Mouse (Mus musculus): Measurements from ENCODE around the gene Gpr107. TPM values are rescaled to one million over a fixed set of nuclear protein-coding genes. Genes with fewer than 3 reads are reported as not detected.

Gene Gpr107
- total RNA-seq, 2 experiments from 2014 or later: 50.5 to 53.1 TPM

DNA sequence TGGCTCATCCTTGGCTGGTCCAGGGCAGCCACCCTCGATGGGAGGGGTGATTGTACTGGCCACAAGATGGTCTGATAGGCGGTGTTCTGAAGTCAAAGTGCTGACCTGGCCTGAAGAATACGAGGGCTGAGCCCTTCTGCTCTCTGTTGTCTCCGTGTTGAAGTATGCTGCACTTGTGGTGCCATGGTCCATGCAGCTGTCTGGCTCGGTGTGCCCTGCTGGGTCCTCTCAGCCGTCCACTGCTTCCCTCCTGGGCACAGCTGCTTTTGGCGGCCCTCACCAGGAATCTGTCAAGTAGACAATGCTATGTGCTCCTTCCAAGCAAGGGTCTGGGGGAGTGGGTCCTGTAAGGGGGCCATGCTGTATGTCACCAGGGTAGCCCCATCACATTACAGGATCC lies 68.7 kb downstream of the Gpr107 start:
- H3K4me3 ChIP-seq: no peak overlapping the region
- no peak for TF ChIP-seq CTCF (conservative IDR thresholded peaks at IDR 0.05)
- H3K27ac ChIP-seq: no peak overlapping the region
- DNase-seq (ENCODE audit: low spot score in 2 of 2): no peak

DNA sequence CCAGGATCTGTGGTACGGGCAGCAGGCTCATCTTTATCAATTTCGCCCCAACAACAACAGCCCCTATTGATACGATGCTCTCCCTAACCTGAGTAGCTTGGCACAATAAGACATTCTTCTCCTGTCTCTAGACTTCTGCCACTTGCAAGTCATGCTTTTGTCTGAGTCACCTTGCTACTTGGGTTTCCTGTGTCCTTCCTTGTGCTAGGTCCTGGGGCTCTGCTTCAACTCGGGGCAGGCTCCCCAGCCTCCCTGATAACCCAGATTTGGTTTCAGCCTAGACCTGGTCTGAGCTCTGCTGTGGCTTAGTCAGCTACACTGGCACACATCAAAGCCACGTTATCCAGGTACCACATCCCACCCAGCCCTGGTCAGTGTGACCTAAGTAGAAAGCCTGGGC lies 69.5 kb downstream of the Gpr107 start:
- no peak overlapping the region for H3K27ac ChIP-seq
- no peak for TF ChIP-seq CTCF (conservative IDR thresholded peaks at IDR 0.05)
- DNase-seq (ENCODE audit: low spot score in 2 of 2): no peak
- H3K4me3 ChIP-seq: no peak overlapping the region

DNA sequence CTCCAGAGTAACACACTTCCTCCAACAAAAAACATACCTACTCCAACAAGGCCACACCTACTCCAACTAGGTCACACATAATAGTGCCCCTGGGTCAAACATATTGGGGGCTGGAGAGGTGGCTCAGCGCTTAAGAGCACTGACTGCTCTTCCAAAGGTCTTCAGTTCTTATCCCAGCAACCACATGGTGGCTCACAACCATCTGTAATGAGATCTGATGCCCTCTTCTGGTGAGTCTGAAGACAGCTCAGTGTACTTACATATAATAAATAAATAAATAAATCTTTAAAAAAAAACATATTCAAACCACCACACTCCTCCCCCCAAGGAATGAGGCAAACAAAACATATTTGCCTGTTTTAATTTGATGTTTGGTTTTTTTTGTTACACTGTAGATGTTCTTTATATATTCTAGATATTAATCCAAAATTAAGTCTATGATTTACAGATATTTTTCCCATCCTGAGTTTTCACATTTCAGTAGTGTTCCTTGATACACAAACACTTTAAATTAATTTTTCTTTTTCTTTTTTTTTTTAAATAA lies 76.7 kb downstream of the Gpr107 start:
- Histone ChIP-seq H3K4me3 (no peak overlapping the region), H3K27ac (no peak overlapping the region)
- no peak for DNase-seq (ENCODE audit: low spot score in 2 of 2)
- TF ChIP-seq CTCF (conservative IDR thresholded peaks at IDR 0.05): peak; percentile 62

DNA sequence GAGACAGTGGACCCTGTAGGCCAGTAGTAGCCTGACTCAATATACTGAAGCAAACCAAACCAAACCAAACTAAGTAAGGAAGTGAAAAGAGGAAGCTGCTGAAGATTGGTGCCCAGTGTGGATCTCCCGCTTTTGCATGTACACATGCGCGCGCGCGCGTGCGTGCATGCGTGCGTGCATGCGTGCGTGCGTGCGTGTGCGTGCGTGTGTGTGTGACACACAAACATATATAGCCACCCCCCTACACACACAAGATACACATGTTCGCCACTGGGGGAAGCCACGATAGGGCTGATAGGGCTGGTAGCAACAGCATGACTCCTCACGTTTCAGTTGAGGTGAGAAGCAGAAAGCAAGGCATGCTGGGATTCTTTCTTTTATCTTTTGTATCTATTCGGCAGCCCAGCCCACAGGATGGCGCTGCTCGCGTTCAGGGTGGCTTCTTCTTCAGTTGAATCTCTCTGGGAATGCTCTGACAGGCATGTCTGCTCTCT lies 87.1 kb downstream of the Gpr107 start:
- Histone ChIP-seq H3K4me3 (no peak overlapping the region; the same call in 1 of the 2 replicates), H3K27ac (peak overlapping the region; percentile 46; the same call in 1 of the 2 replicates)
- DNase-seq (ENCODE audit: low spot score in 2 of 2): no peak
- TF ChIP-seq CTCF (conservative IDR thresholded peaks at IDR 0.05): peak; percentile 67

- no peak for TF ChIP-seq CTCF (conservative IDR thresholded peaks at IDR 0.05)
- Histone ChIP-seq H3K4me3 (no peak overlapping the region), H3K27ac (no peak overlapping the region; the same call in 1 of the 2 replicates)
- no peak for DNase-seq (ENCODE audit: low spot score in 2 of 2)
These were observed 87.7 kb downstream of the Gpr107 start for GRCm38 (mm10) chr2:31239833-31240232.

DNA sequence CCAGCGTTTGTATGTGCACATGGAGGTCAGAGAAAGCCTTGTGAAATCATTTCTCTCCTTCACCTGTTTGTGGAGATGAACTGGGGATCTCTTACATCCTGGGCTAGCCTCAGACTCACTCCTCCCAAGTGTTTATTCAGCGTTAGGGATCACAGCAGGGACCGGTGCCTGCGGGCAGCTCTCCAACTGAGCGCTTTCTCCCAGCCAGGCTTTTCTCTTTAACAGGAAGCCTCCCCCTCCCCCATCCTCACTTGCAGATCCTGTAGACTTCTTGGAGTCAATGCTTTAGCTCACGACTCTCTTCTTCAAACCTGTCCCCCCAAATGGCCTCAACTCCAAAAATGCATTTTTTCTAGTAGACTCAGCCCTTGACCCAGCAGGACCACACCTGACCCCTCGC lies 89.5 kb downstream of the Gpr107 start:
- no peak for DNase-seq (ENCODE audit: low spot score in 2 of 2)
- Histone ChIP-seq H3K27ac (no peak overlapping the region), H3K4me3 (no peak overlapping the region)
- no peak for TF ChIP-seq CTCF (conservative IDR thresholded peaks at IDR 0.05)

- TF ChIP-seq CTCF (conservative IDR thresholded peaks at IDR 0.05): no peak
- Histone ChIP-seq H3K4me3 (no peak overlapping the region), H3K27ac (no peak overlapping the region; the same call in 1 of the 2 replicates)
- no peak for DNase-seq (ENCODE audit: low spot score in 2 of 2)
These were observed 92.1 kb downstream of the Gpr107 start for GRCm38 (mm10) chr2:31244216-31244615.

- H3K27ac ChIP-seq: peak overlapping the region; percentile 95
- peak overlapping the region; percentile 87 for H3K4me3 ChIP-seq
- TF ChIP-seq CTCF (conservative IDR thresholded peaks at IDR 0.05): no peak
- DNase-seq (ENCODE audit: low spot score in 2 of 2): no peak
These were observed 92.9 kb downstream of the Gpr107 start for GRCm38 (mm10) chr2:31245051-31245450.

DNA sequence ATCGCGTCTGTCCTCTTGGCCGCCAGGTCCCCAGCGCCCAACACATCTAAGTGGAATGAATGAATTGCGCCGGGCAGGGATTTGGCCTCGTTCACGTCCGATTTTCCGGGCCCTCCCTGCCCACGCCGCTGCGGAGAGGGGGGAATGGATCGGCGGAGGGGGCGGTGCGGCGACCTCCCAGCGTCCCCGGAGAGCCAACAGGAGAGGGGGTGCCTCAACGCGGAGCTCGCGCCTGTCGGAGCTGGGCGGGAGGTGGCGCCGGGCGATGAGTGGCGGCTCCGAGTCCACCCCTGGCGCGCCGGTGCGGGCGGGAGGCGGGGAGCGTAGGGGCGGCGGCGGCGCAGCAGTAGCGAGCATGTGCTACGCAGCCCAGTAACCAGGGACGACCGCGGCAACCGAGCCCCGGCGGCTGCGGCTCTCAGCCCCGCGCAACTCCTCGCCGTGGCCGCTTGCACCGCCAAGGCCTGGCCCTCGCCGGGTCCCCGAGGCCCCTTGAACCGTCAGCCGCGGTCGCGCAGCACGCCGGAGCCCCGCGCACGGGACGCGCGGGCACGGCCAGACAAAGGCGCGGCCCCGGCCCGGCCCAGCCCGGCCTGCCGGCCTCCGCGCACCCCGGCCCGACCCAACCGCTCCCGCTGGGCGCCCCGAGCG lies 93.5 kb downstream of the Gpr107 start, which contains the start of gene Ncs1:
Gene Ncs1, plus strand, starts transcription at position 333 of the 651 bp plus-strand sequence.
- TF ChIP-seq CTCF (conservative IDR thresholded peaks at IDR 0.05): peak; percentile 38; the same call in 1 of the 2 replicates
- H3K27ac ChIP-seq: peak within 1 kb of the TSS; percentile 95
- DNase-seq (ENCODE audit: low spot score in 2 of 2): peak; percentile 87 to 92
- peak within 1 kb of the TSS; percentile 87 for H3K4me3 ChIP-seq

DNA sequence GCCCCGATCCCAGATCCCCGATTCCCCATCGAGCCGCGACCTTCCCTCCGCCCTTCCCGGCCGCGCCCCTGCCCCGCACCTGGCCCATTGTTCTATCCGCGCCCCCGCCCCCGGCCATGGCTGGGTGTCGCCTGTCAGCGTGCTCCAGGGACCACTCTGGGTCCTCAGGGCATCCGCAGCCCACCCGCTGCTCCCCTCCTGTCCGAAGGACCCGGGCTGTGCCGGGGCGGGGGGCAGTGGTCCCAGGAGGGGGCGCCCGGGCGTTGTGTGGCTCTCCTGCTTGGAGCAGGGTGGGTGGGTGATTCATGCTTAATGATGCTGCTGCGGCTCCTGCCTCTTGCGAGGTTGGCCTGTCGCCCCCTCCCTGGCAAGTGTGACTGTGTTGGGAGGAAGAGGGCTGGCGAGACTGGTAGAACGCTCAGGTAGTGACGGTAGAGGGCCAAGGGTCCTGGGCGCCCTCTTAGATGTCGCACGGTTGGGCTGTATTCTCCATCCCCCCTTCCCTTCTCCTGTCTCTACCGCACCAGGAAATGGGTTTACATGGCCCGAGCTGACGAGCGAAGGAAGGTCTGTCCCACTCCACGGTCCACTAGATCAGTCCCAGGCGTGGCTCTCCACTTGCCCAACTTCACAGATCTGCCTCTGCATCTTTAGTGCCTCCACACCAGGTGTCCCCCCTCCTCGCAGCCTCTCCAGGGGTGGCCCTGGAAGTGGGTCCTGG lies 94.3 kb downstream of the Gpr107 start:
- peak; percentile 59 for TF ChIP-seq CTCF (conservative IDR thresholded peaks at IDR 0.05)
- H3K4me3 ChIP-seq: peak overlapping the region; percentile 87
- peak overlapping the region; percentile 95 for H3K27ac ChIP-seq
- peak in 1 of 2 experiments; percentile 55 for DNase-seq (ENCODE audit: low spot score in 2 of 2)

GRCm38 (mm10) chr2:31248856-31249255 lies 96.7 kb downstream of the Gpr107 start:
- Histone ChIP-seq H3K27ac (peak overlapping the region; percentile 95; the same call in 1 of the 2 replicates), H3K4me3 (no peak overlapping the region)
- TF ChIP-seq CTCF (conservative IDR thresholded peaks at IDR 0.05): no peak
- no peak for DNase-seq (ENCODE audit: low spot score in 2 of 2)

GRCm38 (mm10) chr2:31252167-31252566 lies 100.1 kb downstream of the Gpr107 start:
- Histone ChIP-seq H3K4me3 (no peak overlapping the region), H3K27ac (no peak overlapping the region)
- DNase-seq (ENCODE audit: low spot score in 2 of 2): no peak
- TF ChIP-seq CTCF (conservative IDR thresholded peaks at IDR 0.05): no peak

GRCm38 (mm10) chr2:31253463-31253862 lies 101.3 kb downstream of the Gpr107 start:
- Histone ChIP-seq H3K27ac (peak overlapping the region; percentile 97; the same call in 1 of the 2 replicates), H3K4me3 (no peak overlapping the region)
- no peak for TF ChIP-seq CTCF (conservative IDR thresholded peaks at IDR 0.05)
- DNase-seq (ENCODE audit: low spot score in 2 of 2): no peak
